Comparison of ENCODE assay signal across 8 mouse cellular contexts in genomic region chr11:78163681-78164603, GRCm38 (mm10). TPM values are rescaled to one million over a fixed set of nuclear protein-coding genes. Genes with fewer than 3 reads are reported as not detected.
DNase-seq lines count a peak whose midpoint lies in the region; ATAC-seq and TF ChIP-seq lines count a peak whose summit lies in the region.

No protein-coding gene starts in this region.

- WGBS in lung, postnatal 0 days, result 2% methylated on average over 21 of the region's 22 CpGs
- 2% methylated on average over 22 of the region's 22 CpGs for WGBS in small intestine, adult 2 months

- TF ChIP-seq EP300 in lung, postnatal 0 days (IDR thresholded peaks at IDR 0.05), result no peak

- H3K9me3 ChIP-seq in lung, postnatal 0 days (ENCODE audit: low read length), result no peaks in the 10 kb centered on the region

- peak overlapping the region; percentile 72 for H3K9ac ChIP-seq in lung, postnatal 0 days (replicated peaks; ENCODE audit: low read depth)

- TF ChIP-seq CTCF in left cerebral cortex, adult 2 months (IDR thresholded peaks at IDR 0.05), result no peak
- TF ChIP-seq CTCF in cortical plate, adult 2 months (IDR thresholded peaks at IDR 0.05; ENCODE audit: extremely low read depth, insufficient read depth, low read length), result no peak
- TF ChIP-seq CTCF in lung, postnatal 0 days (IDR thresholded peaks at IDR 0.05), result no peak
- no peak for TF ChIP-seq CTCF in small intestine, adult 2 months (IDR thresholded peaks at IDR 0.05; ENCODE audit: extremely low read depth, insufficient read length, insufficient replicate concordance, low read depth, low read length)

- DNase-seq in left cerebral cortex, adult 2 months (ENCODE audit: extremely low spot score in 1 of 2, low spot score in 2 of 2), result no peak
- no peak for DNase-seq in left cerebral cortex, adult 8-10 months (ENCODE audit: low spot score in 2 of 2)
- DNase-seq in heart, adult 8-10 months (ENCODE audit: low spot score), result peak; percentile 46
- peak; percentile 70 for DNase-seq in kidney, adult 8-10 months
- peak; percentile 85 for DNase-seq in lung, postnatal 0 days (ENCODE audit: low spot score)
- DNase-seq in right cerebral cortex, postnatal 14 days, result no peak

- TF ChIP-seq POLR2A in cortical plate, adult 2 months (IDR thresholded peaks at IDR 0.05; ENCODE audit: extremely low read depth, insufficient read depth, low read length), result no peak
- TF ChIP-seq POLR2A in small intestine, adult 2 months (IDR thresholded peaks at IDR 0.05; ENCODE audit: low read depth, low read length), result no peak

- peak overlapping the region; percentile 95 for H3K4me2 ChIP-seq in lung, postnatal 0 days (replicated peaks; ENCODE audit: low read depth, low read length)

- no peaks in the 10 kb centered on the region for H3K36me3 ChIP-seq in lung, postnatal 0 days (ENCODE audit: insufficient read depth, low read length)
- peaks cover 25% of the 10 kb centered on the region for H3K36me3 ChIP-seq in small intestine, adult 2 months (ENCODE audit: control insufficient read depth, insufficient read depth, low read length)

- H3K4me1 ChIP-seq in cortical plate, adult 2 months (ENCODE audit: control insufficient read depth, insufficient read depth, low read length), result no peaks in the 10 kb centered on the region
- peaks cover 23% of the 10 kb centered on the region for H3K4me1 ChIP-seq in lung, postnatal 0 days (ENCODE audit: insufficient read depth, low read depth, low read length)
- H3K4me1 ChIP-seq in small intestine, adult 2 months (ENCODE audit: control insufficient read depth, insufficient read depth, insufficient read length, low read length), result peaks cover 43% of the 10 kb centered on the region

- intact Hi-C loops in left cerebral cortex, adult 2 months (cut with DNase I), result loop anchor here (5.0 kb wide), 1 partner anchor 67 kb away; no protein-coding TSS in a partner anchor

- peak; percentile 26; the same call in 1 of the 2 replicates for ATAC-seq in lung, postnatal 0 days

- H3K4me3 ChIP-seq in left cerebral cortex, adult 2 months, result peak overlapping the region; percentile 74
- H3K4me3 ChIP-seq in cortical plate, adult 2 months (ENCODE audit: insufficient read depth, low read length), result peak overlapping the region; percentile 70
- peak overlapping the region; percentile 75 for H3K4me3 ChIP-seq in lung, postnatal 0 days (ENCODE audit: low read depth, low read length)
- H3K4me3 ChIP-seq in small intestine, adult 2 months (ENCODE audit: low read depth, low read length), result peak overlapping the region; percentile 71

- peak overlapping the region; percentile 80 for H3K27ac ChIP-seq in left cerebral cortex, adult 2 months
- H3K27ac ChIP-seq in cortical plate, adult 2 months (ENCODE audit: insufficient read depth, low read length), result peak overlapping the region; percentile 82
- peak overlapping the region; percentile 94 for H3K27ac ChIP-seq in lung, postnatal 0 days (ENCODE audit: low read length)
- H3K27ac ChIP-seq in small intestine, adult 2 months (ENCODE audit: insufficient read depth, low read depth, low read length), result peak overlapping the region; percentile 81

- no peaks in the 10 kb centered on the region for H3K27me3 ChIP-seq in lung, postnatal 0 days (replicated peaks; ENCODE audit: insufficient read depth, low read length)
- H3K27me3 ChIP-seq in small intestine, adult 2 months (ENCODE audit: control insufficient read depth, insufficient read depth, low read length), result no peaks in the 10 kb centered on the region

RNA-seq across cellular contexts. Expression of gene Traf4, which starts 1.4 kb away (rescaled TPM):
- 10 to 100 TPM; 10.5 to 10.6 TPM for total RNA-seq in left cerebral cortex, adult 2 months (2021)
- total RNA-seq in left cerebral cortex, adult 8-10 months (2022), result 1 to 10 TPM; 5.9 to 9.4 (median 9.0) TPM
- 17.1 and 19.6 TPM in 2 replicates for polyA plus RNA-seq in cortical plate, adult 2 months (2012; rRNA removed)
- 1 to 10 TPM; 3.4 to 4.3 (median 3.7) TPM for total RNA-seq in heart, adult 8-10 months (2022)
- 33.0 and 33.9 TPM in 2 replicates for polyA plus RNA-seq in lung, postnatal 0 days (2015; fragmentation: Nextera tagmentation; extraction: Ambion mirVana)
- polyA plus RNA-seq in small intestine, adult 2 months (2012; rRNA removed), result 50.3 and 99.5 TPM in 2 replicates

RNA-seq across cellular contexts. Expression of gene Nek8, which starts 12.5 kb away (rescaled TPM):
- total RNA-seq in left cerebral cortex, adult 2 months (2021), result 1 to 10 TPM; 3.0 to 3.1 TPM
- total RNA-seq in left cerebral cortex, adult 8-10 months (2022), result 1 to 10 TPM; 2.0 to 4.3 (median 2.8) TPM
- 5.4 and 6.2 TPM in 2 replicates for polyA plus RNA-seq in cortical plate, adult 2 months (2012; rRNA removed)
- total RNA-seq in heart, adult 8-10 months (2022), result 1 to 10 TPM; 2.0 to 3.2 (median 2.3) TPM
- polyA plus RNA-seq in lung, postnatal 0 days (2015; fragmentation: Nextera tagmentation; extraction: Ambion mirVana), result 11.7 and 14.4 TPM in 2 replicates
- 5.0 and 6.6 TPM in 2 replicates for polyA plus RNA-seq in small intestine, adult 2 months (2012; rRNA removed)

RNA-seq across cellular contexts. Expression of gene Tlcd1, which starts 12.6 kb away (rescaled TPM):
- 10 to 100 TPM; 24.4 to 27.7 TPM for total RNA-seq in left cerebral cortex, adult 2 months (2021)
- total RNA-seq in left cerebral cortex, adult 8-10 months (2022), result 10 to 100 TPM; 24.8 to 34.9 (median 28.4) TPM
- polyA plus RNA-seq in cortical plate, adult 2 months (2012; rRNA removed), result 83.0 and 84.4 TPM in 2 replicates
- 1 to 10 TPM; 2.9 to 7.1 (median 5.0) TPM for total RNA-seq in heart, adult 8-10 months (2022)
- 18.2 and 20.0 TPM in 2 replicates for polyA plus RNA-seq in lung, postnatal 0 days (2015; fragmentation: Nextera tagmentation; extraction: Ambion mirVana)
- polyA plus RNA-seq in small intestine, adult 2 months (2012; rRNA removed), result 15.0 and 15.3 TPM in 2 replicates

RNA-seq across cellular contexts. Expression of gene Rpl23a, which starts 19.4 kb away (rescaled TPM):
- total RNA-seq in left cerebral cortex, adult 2 months (2021), result 100 to 1,000 TPM; 647 to 724 TPM
- 100 to 1,000 TPM; 678 to 790 (median 743) TPM for total RNA-seq in left cerebral cortex, adult 8-10 months (2022)
- 1,200 and 1,274 TPM in 2 replicates for polyA plus RNA-seq in cortical plate, adult 2 months (2012; rRNA removed)
- total RNA-seq in heart, adult 8-10 months (2022), result 100 to 1,000 TPM; 760 to 870 (median 833) TPM
- polyA plus RNA-seq in lung, postnatal 0 days (2015; fragmentation: Nextera tagmentation; extraction: Ambion mirVana), result 991 and 1,079 TPM in 2 replicates
- 31.9 and 66.4 TPM in 2 replicates for polyA plus RNA-seq in small intestine, adult 2 months (2012; rRNA removed)

RNA-seq across cellular contexts. Expression of gene Rab34, which starts 24.3 kb away (rescaled TPM):
- 10 to 100 TPM; 19.0 to 19.7 TPM for total RNA-seq in left cerebral cortex, adult 2 months (2021)
- total RNA-seq in left cerebral cortex, adult 8-10 months (2022), result 10 to 100 TPM; 23.9 to 29.6 (median 26.2) TPM
- polyA plus RNA-seq in cortical plate, adult 2 months (2012; rRNA removed), result 46.6 and 56.0 TPM in 2 replicates
- 1 to 10 TPM; 6.8 to 8.7 (median 8.1) TPM for total RNA-seq in heart, adult 8-10 months (2022)
- 103 and 104 TPM in 2 replicates for polyA plus RNA-seq in lung, postnatal 0 days (2015; fragmentation: Nextera tagmentation; extraction: Ambion mirVana)
- polyA plus RNA-seq in small intestine, adult 2 months (2012; rRNA removed), result 12.2 and 13.0 TPM in 2 replicates

Comparison
In these comparisons a context has a peak if more than half of its experiments do, and no peak if none do; other contexts are left out.
1. DNase-seq: peak in heart, adult 8-10 months (single experiment), kidney, adult 8-10 months (2 of 2) and lung, postnatal 0 days (single experiment); none in left cerebral cortex, adult 2 months (0 of 2), left cerebral cortex, adult 8-10 months (0 of 2) and right cerebral cortex, postnatal 14 days (single experiment).
2. Peak in every context shown above with its lines, with median percentiles within 50 percentile points of each other: H3K27ac ChIP-seq and H3K4me3 ChIP-seq.